In the genomic region with DNA sequence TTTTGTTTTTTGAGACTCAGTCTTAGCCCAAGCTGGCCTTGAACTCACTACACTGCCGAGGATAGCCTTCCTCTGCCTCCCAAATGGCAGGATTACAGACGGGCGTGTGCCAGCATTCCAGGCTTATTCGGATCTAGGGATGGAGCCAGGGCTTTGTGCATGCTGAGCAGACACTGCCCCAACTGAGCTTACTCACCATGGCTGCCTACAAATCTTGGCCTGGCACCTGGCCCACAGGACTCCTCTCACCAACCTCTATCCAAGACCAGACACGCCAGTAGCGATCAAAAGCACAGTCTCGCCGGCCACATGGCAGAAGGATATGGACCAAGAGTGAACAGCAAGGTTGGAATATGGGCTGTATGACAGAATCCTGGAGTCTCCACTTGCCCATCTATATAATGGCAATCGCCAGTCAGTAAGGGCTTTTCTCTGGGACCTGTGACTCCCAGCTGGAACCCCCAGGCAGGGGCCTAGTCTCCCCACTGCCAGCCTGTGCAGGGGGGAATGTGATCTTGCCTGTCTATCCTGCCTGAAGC, we compare ENCODE assay signal across 8 mouse cellular contexts. TPM values are rescaled to one million over a fixed set of nuclear protein-coding genes. Genes with fewer than 3 reads are reported as not detected.
A peak's percentile ranks its signal among the peaks of the same experiment; 100 is the strongest.
DNase-seq lines count a peak whose midpoint lies in the region; ATAC-seq lines count a peak whose summit lies in the region.

No protein-coding gene starts in this region.

- H3K27ac ChIP-seq in brown adipose tissue, adult 24 weeks (replicated peaks; ENCODE audit: low read depth, low read length), result peak overlapping the region; percentile 35
- H3K27ac ChIP-seq in forebrain, embryonic 16.5 days (ENCODE audit: low read length), result no peak overlapping the region
- peak overlapping the region; percentile 3; the same call in 1 of the 2 replicates for H3K27ac ChIP-seq in midbrain, embryonic 14.5 days (replicated peaks; ENCODE audit: low read depth, low read length)

- peaks cover 69% of the 10 kb centered on the region for H3K4me1 ChIP-seq in brown adipose tissue, adult 24 weeks (ENCODE audit: control insufficient read depth, insufficient read depth, insufficient read length, low read length)
- H3K4me1 ChIP-seq in forebrain, embryonic 16.5 days (replicated peaks; ENCODE audit: control insufficient read depth, insufficient read depth, low read length), result peaks cover 84% of the 10 kb centered on the region
- peaks cover 80% of the 10 kb centered on the region for H3K4me1 ChIP-seq in midbrain, embryonic 14.5 days (ENCODE audit: control insufficient read depth, insufficient read depth, low read length)

- H3K4me2 ChIP-seq in forebrain, embryonic 16.5 days (ENCODE audit: low read length), result peak overlapping the region; percentile 80
- H3K4me2 ChIP-seq in midbrain, embryonic 14.5 days (ENCODE audit: low read length), result peak overlapping the region; percentile 100

- ATAC-seq in forebrain, embryonic 16.5 days, result no peak
- ATAC-seq in midbrain, embryonic 14.5 days (ENCODE audit: low FRiP score, low TSS enrichment), result no peak

- H3K4me3 ChIP-seq in brown adipose tissue, adult 24 weeks (ENCODE audit: insufficient read depth, low read depth, low read length), result peak overlapping the region; percentile 6; the same call in 1 of the 2 replicates
- H3K4me3 ChIP-seq in forebrain, embryonic 16.5 days (replicated peaks; ENCODE audit: low read length), result peak overlapping the region; percentile 0; the same call in 1 of the 2 replicates
- H3K4me3 ChIP-seq in midbrain, embryonic 14.5 days (replicated peaks; ENCODE audit: low read depth, low read length), result no peak overlapping the region

- H3K9me3 ChIP-seq in forebrain, embryonic 16.5 days (ENCODE audit: control insufficient read depth, low read length), result no peaks in the 10 kb centered on the region
- no peaks in the 10 kb centered on the region for H3K9me3 ChIP-seq in midbrain, embryonic 14.5 days (ENCODE audit: control insufficient read depth, low read length)

- H3K27me3 ChIP-seq in forebrain, embryonic 16.5 days (replicated peaks; ENCODE audit: control insufficient read depth, insufficient read depth, low read length), result no peaks in the 10 kb centered on the region
- H3K27me3 ChIP-seq in midbrain, embryonic 14.5 days (ENCODE audit: control insufficient read depth, insufficient read depth, low read length), result no peaks in the 10 kb centered on the region

- 45% methylated on average over 9 of the region's 9 CpGs for whole genome bisulfite sequencing in forebrain, embryonic 16.5 days
- 69% methylated on average over 9 of the region's 9 CpGs for WGBS in midbrain, embryonic 14.5 days

- H3K36me3 ChIP-seq in forebrain, embryonic 16.5 days (ENCODE audit: control insufficient read depth, insufficient read depth), result peaks cover 3% of the 10 kb centered on the region; the same call in 1 of the 2 replicates
- H3K36me3 ChIP-seq in midbrain, embryonic 14.5 days (ENCODE audit: control insufficient read depth, insufficient read depth, low read length), result peaks cover 14% of the 10 kb centered on the region

- peak; percentile 26 for DNase-seq in kidney, postnatal 10 days
- DNase-seq in kidney, postnatal 14 days, result no peak
- peak; percentile 45 for DNase-seq in midbrain, embryonic 14.5 days
- no peak for DNase-seq in liver
- DNase-seq in spleen, adult 18-20 months, result no peak
- no peak for DNase-seq in ovary, postnatal 10 days (ENCODE audit: low spot score)

- H3K9ac ChIP-seq in forebrain, embryonic 16.5 days (replicated peaks; ENCODE audit: low read depth, low read length), result no peak overlapping the region
- H3K9ac ChIP-seq in midbrain, embryonic 14.5 days (replicated peaks; ENCODE audit: low read length), result peak overlapping the region; percentile 37; the same call in 1 of the 2 replicates

RNA-seq across cellular contexts. Expression of a gene that starts 4.8 kb away (rescaled TPM):
- 6.0 and 6.9 TPM in 2 replicates for polyA plus RNA-seq in brown adipose tissue, adult 24 weeks (2012; ENCODE audit: insufficient read depth, insufficient read length, missing spikeins)
- 4.7 and 5.8 TPM in 2 replicates for polyA plus RNA-seq in forebrain, embryonic 16.5 days (2015; fragmentation: Nextera tagmentation; extraction: Ambion mirVana)
- 12.0 and 13.1 TPM in 2 replicates for polyA plus RNA-seq in midbrain, embryonic 14.5 days (2014; fragmentation: Nextera tagmentation; extraction: Ambion mirVana)

RNA-seq across cellular contexts. Expression of a gene that starts 12.6 kb away (rescaled TPM):
- not detected in 2 replicates for polyA plus RNA-seq in brown adipose tissue, adult 24 weeks (2012; ENCODE audit: insufficient read depth, insufficient read length, missing spikeins)
- polyA plus RNA-seq in forebrain, embryonic 16.5 days (2015; fragmentation: Nextera tagmentation; extraction: Ambion mirVana), result not detected in 2 replicates
- polyA plus RNA-seq in midbrain, embryonic 14.5 days (2014; fragmentation: Nextera tagmentation; extraction: Ambion mirVana), result not detected in 2 replicates

Comparison
In these comparisons a context has a peak if more than half of its experiments do, and no peak if none do; other contexts are left out.
1. DNase-seq: peak in kidney, postnatal 10 days (single experiment) and midbrain, embryonic 14.5 days (single experiment); none in kidney, postnatal 14 days (single experiment), liver (single experiment), spleen, adult 18-20 months (0 of 2) and ovary, postnatal 10 days (single experiment).